Mouse (Mus musculus) liver, postnatal 0 days (tissue): ENCODE measurements around the gene Nod2.

Experiments used
- CTCF ChIP-seq: sonication (generic); IDR thresholded peaks from 2 replicates; pipeline ENCODE4 v1.5.1; 2016; ENCODE audit warnings: antibody characterized with exemption, low read depth
- EP300 ChIP-seq: IDR thresholded peaks from 2 replicates; pipeline ENCODE4 v1.6.1; 2016; ENCODE audit warnings: antibody characterized with exemption, low read depth, mild to moderate bottlenecking

- TF ChIP-seq CTCF (no peak), EP300 (no peak)
These were observed 21.4 kb downstream of the Nod2 start for GRCm38 (mm10) chr8:88668400-88669086.
